Mouse (Mus musculus): ENCODE data around the gene Tmed3. TPM values are rescaled to one million over a fixed set of nuclear protein-coding genes. Genes with fewer than 3 reads are reported as not detected.

Gene Tmed3
- polyA plus RNA-seq, 1 experiment from 2014 or later, result 79.6 TPM

DNA sequence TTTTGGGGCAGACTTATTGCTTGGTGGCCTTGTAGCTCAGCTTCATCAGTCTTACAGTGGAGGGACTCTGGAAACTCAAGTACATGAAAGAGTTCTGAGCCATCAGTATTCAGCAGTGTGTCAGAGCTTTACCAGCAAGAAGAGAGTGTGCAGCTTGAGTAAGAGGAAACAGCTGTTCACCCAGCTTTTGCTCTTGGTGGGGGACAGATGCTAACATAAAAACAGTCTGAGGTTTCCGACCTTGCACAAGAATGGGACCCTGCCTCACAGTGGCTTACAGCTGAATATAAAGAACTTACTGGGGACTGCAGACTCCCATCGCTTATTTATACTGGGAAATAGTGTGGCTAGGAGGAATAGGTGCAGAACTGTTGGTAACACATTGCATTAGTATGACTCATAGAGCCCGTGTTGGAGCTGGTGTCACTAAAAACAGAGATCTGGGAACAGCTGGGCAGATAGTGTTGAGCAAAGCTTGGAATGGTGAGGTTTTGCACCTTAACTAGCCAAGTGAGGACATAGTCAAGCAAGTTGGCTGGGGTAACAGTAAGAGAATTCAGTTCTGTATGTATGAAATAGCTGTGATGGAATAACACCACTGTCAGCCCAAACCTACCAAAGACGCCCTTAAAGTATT, 37.4 kb downstream of the Tmed3 start:
- no peak for ATAC-seq (replicated peaks; ENCODE audit: extremely low read depth, insufficient read depth, low FRiP score)

DNA sequence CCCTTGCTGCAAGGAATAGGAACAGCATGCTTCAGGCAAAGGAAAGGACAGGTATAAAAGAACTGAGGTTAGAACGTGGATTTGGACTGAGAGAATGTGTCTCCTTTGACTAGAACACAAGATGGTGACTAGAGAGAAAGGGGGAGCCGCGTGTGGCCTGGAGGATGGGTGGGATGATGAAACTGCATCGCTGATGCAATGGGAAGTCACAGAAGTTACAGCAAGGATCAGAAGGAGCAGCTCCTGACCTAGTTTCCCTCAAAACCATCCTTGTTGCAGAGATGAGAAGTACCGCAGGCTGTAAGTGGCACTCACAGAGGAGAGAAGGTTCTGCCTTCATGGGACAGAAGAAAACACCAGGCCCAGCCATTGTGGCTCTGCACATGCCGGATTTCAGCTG, 54.0 kb downstream of the Tmed3 start:
- H3K4me3 ChIP-seq (ENCODE audit: low read length), result no peak overlapping the region
- no peak overlapping the region for H3K4me2 ChIP-seq (ENCODE audit: low read depth, low read length)
- H3K9me3 ChIP-seq (replicated peaks; ENCODE audit: control insufficient read depth, low read length), result no peaks in the 10 kb centered on the region
- no peaks in the 10 kb centered on the region for H3K27me3 ChIP-seq (ENCODE audit: control insufficient read depth, insufficient read depth, low read length)
- H3K27ac ChIP-seq (ENCODE audit: low read length), result no peak overlapping the region
- no peaks in the 10 kb centered on the region for H3K4me1 ChIP-seq (ENCODE audit: control insufficient read depth, insufficient read depth, low read length)
- no peaks in the 10 kb centered on the region for H3K36me3 ChIP-seq (ENCODE audit: control insufficient read depth, insufficient read depth)
- no peak overlapping the region for H3K9ac ChIP-seq (ENCODE audit: low read length)
- 64% methylated on average over 6 of the region's 6 CpGs for WGBS
- no peak for ATAC-seq (replicated peaks; ENCODE audit: extremely low read depth, insufficient read depth, low FRiP score)

More for the DNA sequence above, 37.4 kb downstream of the Tmed3 start:
- Histone ChIP-seq H3K4me3 (ENCODE audit: low read length) (no peak overlapping the region), H3K27me3 (ENCODE audit: control insufficient read depth, insufficient read depth, low read length) (no peaks in the 10 kb centered on the region), H3K9me3 (replicated peaks; ENCODE audit: control insufficient read depth, low read length) (no peaks in the 10 kb centered on the region), H3K4me2 (ENCODE audit: low read depth, low read length) (no peak overlapping the region), H3K27ac (ENCODE audit: low read length) (no peak overlapping the region), H3K9ac (ENCODE audit: low read length) (no peak overlapping the region), H3K36me3 (ENCODE audit: control insufficient read depth, insufficient read depth) (no peaks in the 10 kb centered on the region), H3K4me1 (ENCODE audit: control insufficient read depth, insufficient read depth, low read length) (no peaks in the 10 kb centered on the region)
- whole genome bisulfite sequencing, result 61% methylated on average over 4 of the region's 4 CpGs

Other genes with a start within 250 kb of the Tmed3 start
- gene Minar1, start 81.9 kb downstream of the Tmed3 start, polyA plus RNA-seq (2015; fragmentation: Nextera tagmentation; extraction: Ambion mirVana), result 0.06 and 0.08 TPM in 2 replicates
- not detected in 2 replicates for gene Ankrd34c, start 33.4 kb upstream of the Tmed3 start, polyA plus RNA-seq (2015; fragmentation: Nextera tagmentation; extraction: Ambion mirVana)
- 0.11 and 0.20 TPM in 2 replicates for gene Rasgrf1, start 204.8 kb upstream of the Tmed3 start, polyA plus RNA-seq (2015; fragmentation: Nextera tagmentation; extraction: Ambion mirVana)

Data from heart, embryonic 16.5 days (tissue).